Mouse (Mus musculus) kidney, embryonic 14.5 days (tissue): Measurements from ENCODE around the gene Olfr814. TPM values are rescaled to one million over a fixed set of nuclear protein-coding genes. Genes with fewer than 3 reads are reported as not detected.
"Not testable (repeated sequence)": the region's sequence is repeated elsewhere in the genome, so short reads cannot be mapped to it uniquely, and the experiment has no call there.

Source experiments
- ATAC-seq: fragments of 200-750 bp; cut with Nextera tagmentation; 2 replicates; pipeline ENCODE4 v1.8.0; 2017; ENCODE audit warnings: moderate number of reproducible peaks, mild to moderate bottlenecking, moderate TSS enrichment, moderate library complexity; ENCODE audit not compliant: low FRiP score, low TSS enrichment
- H3K27ac ChIP-seq: fragments of 300-500 bp; sonication (generic); 2 replicates; pipeline ENCODE4 v1.5.1; 2014; ENCODE audit warnings: low read depth, mild to moderate bottlenecking, low read length, moderate library complexity, mixed read lengths
- H3K27me3 ChIP-seq: fragments of 300-500 bp; sonication (generic); 2 replicates; pipeline ENCODE4 v1.6.1; 2014; ENCODE audit warnings: mild to moderate bottlenecking, low read length; ENCODE audit not compliant: control insufficient read depth, insufficient read depth
- H3K36me3 ChIP-seq: fragments of 300-500 bp; sonication (generic); 2 replicates; pipeline ENCODE4 v1.6.1; 2014; ENCODE audit warnings: low read length, mixed read lengths; ENCODE audit not compliant: control insufficient read depth, insufficient read depth
- H3K4me1 ChIP-seq: fragments of 300-500 bp; sonication (generic); 2 replicates; pipeline ENCODE4 v1.6.1; 2014; ENCODE audit warnings: low read length, mixed read lengths; ENCODE audit not compliant: control insufficient read depth, insufficient read depth
- H3K4me2 ChIP-seq: fragments of 300-500 bp; sonication (generic); replicated peaks from 2 replicates; pipeline ENCODE4 v1.6.1; 2014; ENCODE audit warnings: low read depth, mild to moderate bottlenecking, low read length
- H3K4me3 ChIP-seq: fragments of 300-500 bp; sonication (generic); 2 replicates; pipeline ENCODE4 v1.5.1; 2014; ENCODE audit warnings: mild to moderate bottlenecking, low read length
- H3K9ac ChIP-seq: fragments of 300-500 bp; sonication (generic); 2 replicates; pipeline ENCODE4 v1.6.1; 2014; ENCODE audit warnings: low read depth, mild to moderate bottlenecking, low read length, moderate library complexity
- H3K9me3 ChIP-seq: fragments of 300-500 bp; sonication (generic); 2 replicates; pipeline ENCODE4 v1.6.1; 2016; ENCODE audit warnings: low read length; ENCODE audit not compliant: control insufficient read depth
- WGBS: fragments of 180-500 bp; shearing (Covaris S2); extraction: QIAGEN DNeasy Blood & Tissue Kit; methylation state at CpG from one replicate; pipeline ENCODE4 v1.1.7; 2014; 5-methylcytosine and 5-hydroxymethylcytosine counted together
- polyA plus RNA-seq: library from polyadenylated mRNA; unstranded; fragments of >200 nt; fragmentation: Nextera tagmentation; extraction: Ambion mirVana; gene quantifications from 2 replicates; pipeline ENCODE4 v1.2.1, GENCODE M21; 2014

Olfr814 gene
- not detected in 2 replicates for polyA plus RNA-seq

DNA sequence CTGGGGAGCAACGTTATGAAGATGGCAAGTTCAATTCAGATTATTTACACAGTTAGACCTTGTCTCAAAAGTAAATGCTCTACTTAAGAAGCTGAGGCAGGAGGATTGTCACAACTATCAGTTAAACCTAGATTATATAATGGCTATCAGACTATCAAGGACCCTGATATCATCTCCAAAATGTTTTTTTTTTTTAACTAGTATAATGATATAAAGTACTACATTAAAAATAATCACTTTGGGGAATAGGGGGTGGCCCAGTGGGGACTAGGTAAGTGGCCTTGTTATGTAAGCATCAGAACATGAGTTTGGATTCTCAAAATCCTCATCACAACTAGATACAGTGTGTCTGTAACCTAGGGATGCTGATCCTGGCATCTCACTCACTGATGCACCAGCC, at the start of gene Olfr814:
Gene Olfr814 (minus strand): TSS at position 101 of the 400 bp plus-strand sequence.
- not testable (repeated sequence) for H3K4me3 ChIP-seq, H3K9me3 ChIP-seq, H3K27ac ChIP-seq, H3K4me1 ChIP-seq, H3K27me3 ChIP-seq, H3K4me2 ChIP-seq, ATAC-seq, H3K36me3 ChIP-seq, H3K9ac ChIP-seq
- WGBS: no CpG with 5 or more reads among the region's 1 CpGs

DNA sequence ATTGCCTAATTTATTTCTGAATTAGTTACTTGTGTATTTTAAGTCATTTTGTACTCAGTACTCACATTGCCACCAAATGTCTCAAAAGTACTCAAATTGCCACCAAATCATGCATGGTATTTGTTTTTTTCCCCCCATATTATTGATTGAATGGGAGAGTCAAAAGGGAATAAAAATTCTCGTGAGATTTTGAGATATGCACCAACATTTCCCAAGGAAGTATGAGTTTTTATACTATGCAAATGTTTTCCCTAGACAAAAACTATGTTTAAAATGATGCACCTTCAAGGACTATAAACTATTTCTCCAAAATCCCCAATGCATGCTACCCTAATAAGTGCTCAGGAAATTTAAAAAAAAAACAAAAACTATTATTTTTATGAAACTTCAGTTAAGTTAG, 35.8 kb upstream of the Olfr814 start, which contains the start of gene Olfr816:
Gene Olfr816 (minus strand): TSS at position 101 of the 400 bp plus-strand sequence.
- Histone ChIP-seq H3K27ac (no peak within 1 kb of the TSS), H3K9ac (no peak within 1 kb of the TSS), H3K4me3 (no peak within 1 kb of the TSS), H3K4me2 (no peak within 1 kb of the TSS), H3K36me3 (no peaks in the 10 kb centered on the region), H3K4me1 (no peaks in the 10 kb centered on the region), H3K27me3 (no peaks in the 10 kb centered on the region), H3K9me3 (no peaks in the 10 kb centered on the region)
- ATAC-seq: no peak
- 68% methylated on average over 1 of the region's 1 CpGs for WGBS

DNA sequence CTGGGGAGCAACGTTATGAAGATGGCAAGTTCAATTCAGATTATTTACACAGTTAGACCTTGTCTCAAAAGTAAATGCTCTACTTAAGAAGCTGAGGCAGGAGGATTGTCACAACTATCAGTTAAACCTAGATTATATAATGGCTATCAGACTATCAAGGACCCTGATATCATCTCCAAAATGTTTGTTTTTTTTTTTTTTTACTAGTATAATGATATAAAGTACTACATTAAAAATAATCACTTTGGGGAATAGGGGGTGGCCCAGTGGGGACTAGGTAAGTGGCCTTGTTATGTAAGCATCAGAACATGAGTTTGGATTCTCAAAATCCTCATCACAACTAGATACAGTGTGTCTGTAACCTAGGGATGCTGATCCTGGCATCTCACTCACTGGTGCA, 26.1 kb upstream of the Olfr814 start, which contains the start of gene Olfr815:
Gene Olfr815 (minus strand): TSS at position 101 of the 400 bp plus-strand sequence.
- H3K9ac ChIP-seq, H3K36me3 ChIP-seq, H3K9me3 ChIP-seq, H3K4me2 ChIP-seq, ATAC-seq, H3K27ac ChIP-seq, H3K27me3 ChIP-seq, H3K4me3 ChIP-seq, H3K4me1 ChIP-seq: not testable (repeated sequence)
- WGBS: no CpG with 5 or more reads among the region's 1 CpGs

DNA sequence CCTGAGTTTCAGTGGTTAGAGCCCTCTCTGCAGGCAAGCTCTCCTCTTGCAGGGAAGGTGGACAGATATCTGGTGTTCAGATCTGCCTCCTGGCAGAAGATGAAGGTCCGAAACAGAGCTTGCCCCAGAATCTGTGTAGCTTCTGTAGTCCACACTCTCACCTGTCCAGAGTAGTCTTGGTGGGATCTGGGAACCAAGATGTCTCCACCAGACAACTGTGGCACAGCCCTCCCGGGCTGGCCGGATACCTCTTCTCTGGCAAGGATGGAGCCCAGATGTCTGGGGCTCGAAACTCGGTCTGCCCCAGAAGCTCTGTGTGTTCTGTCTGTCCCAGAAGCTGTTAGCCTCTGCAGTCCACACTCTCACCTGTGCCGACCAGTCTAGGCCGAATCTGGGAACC, 6.3 kb upstream of the Olfr814 start:
- no peak overlapping the region for H3K27ac ChIP-seq
- H3K9ac ChIP-seq: no peak overlapping the region
- H3K9me3 ChIP-seq: no peaks in the 10 kb centered on the region
- no peak for ATAC-seq
- H3K36me3 ChIP-seq: no peaks in the 10 kb centered on the region
- WGBS: 97% methylated on average over 7 of the region's 7 CpGs
- no peak overlapping the region for H3K4me3 ChIP-seq
- no peaks in the 10 kb centered on the region for H3K4me1 ChIP-seq
- no peaks in the 10 kb centered on the region for H3K27me3 ChIP-seq
- H3K4me2 ChIP-seq: no peak overlapping the region

DNA sequence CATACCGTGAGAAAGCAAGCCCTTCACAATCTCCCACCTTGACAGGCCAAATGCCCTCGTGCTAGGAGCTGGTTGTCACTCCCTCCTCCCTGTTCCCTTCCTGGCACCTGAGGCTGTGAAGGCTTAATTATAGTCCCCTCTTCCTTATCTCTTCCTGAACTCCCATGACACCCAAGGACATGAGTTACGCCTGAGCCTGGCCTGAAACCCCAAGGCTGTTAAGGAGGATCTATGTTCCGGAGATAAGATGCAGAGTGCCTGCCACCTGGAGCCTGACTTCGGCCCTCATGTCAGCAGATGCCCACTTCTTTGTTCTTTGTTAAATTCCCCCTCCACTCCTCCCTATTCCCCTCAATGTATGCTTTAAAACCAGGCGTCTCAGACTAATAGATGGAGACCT, 5.8 kb upstream of the Olfr814 start:
- H3K36me3 ChIP-seq, ATAC-seq, H3K4me1 ChIP-seq, H3K9me3 ChIP-seq, H3K4me2 ChIP-seq, H3K4me3 ChIP-seq, H3K27ac ChIP-seq, H3K9ac ChIP-seq, H3K27me3 ChIP-seq: not testable (repeated sequence)
- WGBS: 75% methylated on average over 6 of the region's 6 CpGs

DNA sequence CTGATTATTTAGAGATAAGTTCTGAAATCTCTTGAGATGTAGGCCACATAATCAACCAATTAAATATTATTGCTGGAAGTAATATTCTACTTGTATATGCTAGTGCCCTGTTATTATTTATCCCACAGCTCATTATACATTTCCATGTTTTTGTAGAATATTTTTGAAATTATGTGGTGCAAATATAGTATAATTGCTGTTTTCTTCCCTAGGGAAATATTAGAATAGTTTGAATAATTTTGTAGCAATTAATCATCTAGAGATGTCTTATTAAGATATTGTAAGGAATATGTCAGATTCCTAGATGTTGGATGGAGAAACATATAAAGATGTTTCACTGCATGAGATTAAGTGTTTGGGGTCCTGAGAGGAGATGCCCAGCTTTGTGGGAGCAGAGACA, 24.6 kb downstream of the Olfr814 start, which contains the start of gene Olfr813:
Gene Olfr813 (plus strand): TSS at position 301 of the 400 bp plus-strand sequence.
- Histone ChIP-seq H3K27ac (no peak within 1 kb of the TSS), H3K9ac (no peak within 1 kb of the TSS), H3K4me1 (no peaks in the 10 kb centered on the region), H3K9me3 (no peaks in the 10 kb centered on the region), H3K36me3 (no peaks in the 10 kb centered on the region), H3K4me3 (no peak within 1 kb of the TSS), H3K27me3 (no peaks in the 10 kb centered on the region), H3K4me2 (no peak within 1 kb of the TSS)
- ATAC-seq: no peak

DNA sequence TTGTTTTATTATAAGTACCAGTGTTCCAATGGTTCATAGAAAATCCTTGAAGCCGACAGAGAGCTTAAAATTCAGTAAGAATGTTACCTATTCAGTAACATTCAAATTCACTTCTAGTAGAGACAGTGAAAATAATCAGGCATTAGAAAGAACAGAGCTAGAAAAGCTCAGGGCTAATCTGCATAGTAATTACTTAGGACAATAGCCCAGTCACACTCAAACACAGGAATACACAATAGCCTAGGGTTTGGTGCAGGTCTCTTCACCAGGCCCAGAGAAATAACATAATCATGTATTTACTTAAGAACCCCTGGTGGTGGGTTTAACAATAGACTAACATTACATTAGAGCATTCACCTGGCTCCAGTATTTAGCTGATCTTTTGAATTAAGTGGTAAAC, 32.3 kb downstream of the Olfr814 start:
- Histone ChIP-seq H3K4me2 (no peak overlapping the region), H3K4me3 (no peak overlapping the region), H3K4me1 (no peaks in the 10 kb centered on the region), H3K27ac (no peak overlapping the region), H3K27me3 (no peaks in the 10 kb centered on the region), H3K9ac (no peak overlapping the region), H3K9me3 (no peaks in the 10 kb centered on the region), H3K36me3 (no peaks in the 10 kb centered on the region)
- ATAC-seq: no peak
- 87% methylated on average over 1 of the region's 1 CpGs for WGBS

DNA sequence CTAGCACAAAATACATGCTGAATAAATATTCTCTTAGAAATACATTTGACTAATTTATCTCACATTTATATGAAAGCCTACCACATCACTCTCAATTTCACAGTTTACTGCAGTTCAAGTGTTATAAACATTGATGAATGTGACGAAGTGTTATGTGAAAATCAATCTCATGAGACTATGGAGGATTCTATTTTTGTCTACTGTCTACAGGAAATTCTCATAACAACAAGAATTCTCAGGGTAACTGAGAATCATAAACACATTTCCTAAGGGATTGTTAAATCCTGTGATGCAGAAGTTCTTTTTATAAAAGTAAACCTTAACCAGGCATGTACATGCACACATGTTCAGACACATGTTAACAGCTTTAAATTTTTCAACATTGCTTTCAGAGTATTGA, 33.7 kb downstream of the Olfr814 start, which contains the start of gene Olfr812:
Gene Olfr812 (minus strand): TSS at position 101 of the 400 bp plus-strand sequence.
- no peak within 1 kb of the TSS for H3K9ac ChIP-seq
- H3K27ac ChIP-seq: no peak within 1 kb of the TSS
- ATAC-seq: no peak

More for the DNA sequence above, 33.7 kb downstream of the Olfr814 start, which contains the start of gene Olfr812:
- no peaks in the 10 kb centered on the region for H3K9me3 ChIP-seq
- H3K4me3 ChIP-seq: no peak within 1 kb of the TSS
- WGBS: 73% methylated on average over 1 of the region's 1 CpGs
- no peaks in the 10 kb centered on the region for H3K4me1 ChIP-seq
- H3K36me3 ChIP-seq: no peaks in the 10 kb centered on the region
- no peaks in the 10 kb centered on the region for H3K27me3 ChIP-seq
- H3K4me2 ChIP-seq: no peak within 1 kb of the TSS
